ENCODE assay signal across 8 mouse cellular contexts in the genomic region with DNA sequence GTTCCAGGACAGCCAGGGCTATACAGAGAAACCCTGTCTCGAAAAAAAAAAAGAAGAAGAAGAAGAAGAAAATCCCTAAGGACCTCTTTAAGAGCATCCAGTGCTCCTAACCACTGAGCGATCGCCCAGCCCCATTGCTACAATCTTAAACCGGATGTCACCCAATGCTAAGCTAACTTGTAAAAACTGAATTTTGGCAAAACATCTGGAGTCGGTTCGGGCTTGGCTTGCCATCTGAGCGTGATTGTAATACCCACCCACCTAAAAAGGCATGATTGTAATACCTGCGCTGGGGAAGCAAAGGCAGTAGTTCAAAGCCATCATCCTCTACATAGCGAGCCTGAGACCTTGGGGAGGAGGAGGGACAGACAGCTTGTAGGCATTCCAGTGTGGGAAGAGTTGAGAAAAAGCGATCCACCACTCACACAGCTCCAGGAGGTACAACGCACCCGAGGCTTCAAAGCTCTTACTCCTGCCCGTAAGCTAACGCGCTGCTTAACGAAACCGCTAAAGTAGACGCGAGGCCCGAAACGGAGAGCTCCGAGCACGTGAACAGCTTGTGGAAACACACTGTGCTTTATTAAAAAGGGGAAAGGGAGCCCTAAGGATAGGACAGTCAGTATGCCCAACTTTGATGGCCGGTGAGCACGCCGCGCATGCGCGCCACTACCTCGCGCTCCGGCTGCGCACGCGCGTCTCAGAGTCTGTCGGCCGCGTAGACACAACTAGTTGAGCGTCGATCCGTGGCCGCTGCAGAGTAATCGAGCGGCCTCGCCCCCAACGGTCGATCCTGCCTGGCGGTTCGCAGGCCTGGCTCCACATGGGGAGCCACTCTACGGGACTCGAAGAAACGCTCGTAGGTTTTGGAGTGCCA. TPM values are rescaled to one million over a fixed set of nuclear protein-coding genes. Genes with fewer than 3 reads are reported as not detected.
DNase-seq lines count a peak whose midpoint lies in the region; ATAC-seq lines count a peak whose summit lies in the region.

TSS of gene Pomt1 (plus strand) at position 705 of the 874 bp plus-strand sequence.

- peak; percentile 74 for ATAC-seq in inflammation-experienced regulatory T-cells, adult 6 months
- peak; percentile 80 for ATAC-seq in megakaryocyte-erythroid progenitor cell, adult 5-6 weeks (replicated peaks; ENCODE audit: low FRiP score, low TSS enrichment, poor library complexity, severe bottlenecking)

- intact Hi-C loops in gastrocnemius, postnatal 14 days (cut with DNase I; ENCODE audit: low total_unique reads): no loop called here
- intact Hi-C loops in left cerebral cortex, postnatal 10 days (cut with DNase I): no loop called here

- DNase-seq in adipocyte (ENCODE audit: low spot score): peak; percentile 97
- DNase-seq in embryo, embryonic 10 days (ENCODE audit: low spot score): peak; percentile 98
- peak; percentile 90 for DNase-seq in gastrocnemius, postnatal 14 days
- peak; percentile 90 to 93 for DNase-seq in left cerebral cortex, postnatal 10 days (ENCODE audit: extremely low spot score in 1 of 2, low spot score in 2 of 2)
- DNase-seq in right cerebral cortex, postnatal 25 days: peak; percentile 90
- DNase-seq in urinary bladder, postnatal 4 days (ENCODE audit: low spot score in 2 of 2): peak; percentile 84 to 89

RNA-seq across cellular contexts. Expression of gene Pomt1, which starts in this region (rescaled TPM):
- 10 to 100 TPM; 14.4 to 17.3 TPM for total RNA-seq in gastrocnemius, postnatal 14 days (2021)
- 1 to 10 TPM; 2.4 to 4.2 (median 3.0) TPM for polyA plus RNA-seq in inflammation-experienced regulatory T-cells, adult 6 months (2017; shearing (Covaris generic))
- 10 to 100 TPM; 27.2 to 29.0 TPM for total RNA-seq in left cerebral cortex, postnatal 10 days (2021)
- 57.6 and 57.7 TPM in 2 replicates for total RNA-seq in megakaryocyte-erythroid progenitor cell, adult 5-6 weeks (2014; fragmentation: Nextera tagmentation)
- 27.4 and 29.8 TPM in 2 replicates for total RNA-seq in megakaryocyte-erythroid progenitor cell, adult 5-6 weeks (2017)

Comparison
In these comparisons a context has a peak if more than half of its experiments do, and no peak if none do; other contexts are left out.
1. Peak in every context shown above with its lines: DNase-seq and ATAC-seq.